Mouse (Mus musculus): ENCODE measurements around the gene Slc7a7. TPM values are rescaled to one million over a fixed set of nuclear protein-coding genes. Genes with fewer than 3 reads are reported as not detected.

Gene Slc7a7
- total and polyA plus RNA-seq, 3 experiments: 20.1 to 65.6 TPM; not detected in 1

DNA sequence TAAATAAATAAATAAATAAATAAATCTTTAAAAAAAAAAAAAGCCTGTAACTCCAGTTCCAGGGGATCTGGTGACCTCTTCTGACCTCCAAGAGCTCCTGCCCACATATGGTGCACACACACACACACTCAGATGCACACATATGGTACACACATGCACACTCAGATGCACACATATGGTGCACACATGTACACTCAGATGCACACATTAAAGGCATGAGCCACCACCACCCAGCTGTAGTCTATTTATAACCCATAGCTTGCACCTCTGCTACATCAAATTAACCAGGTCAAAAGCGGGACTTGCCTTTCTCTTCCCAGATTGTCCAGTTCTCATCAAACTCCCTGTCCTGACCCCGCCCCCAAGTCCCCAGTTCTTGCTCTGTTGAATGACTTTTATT, 3.4 kb upstream of the Slc7a7 start:
- TF ChIP-seq ZMIZ1 (IDR thresholded peaks at IDR 0.05; ENCODE audit: low read depth, low read length) (no peak), MAFK (IDR thresholded peaks at IDR 0.05; ENCODE audit: borderline replicate concordance, low read depth, low read length) (no peak), HCFC1 (IDR thresholded peaks at IDR 0.05; ENCODE audit: low read depth, low read length) (no peak), CHD2 (IDR thresholded peaks at IDR 0.05; ENCODE audit: low read length) (no peak), ZNF384 (IDR thresholded peaks at IDR 0.05; ENCODE audit: low read depth, low read length) (no peak), POLR2AphosphoS5 (IDR thresholded peaks at IDR 0.05; ENCODE audit: borderline replicate concordance, low read depth, low read length) (no peak), NELFE (IDR thresholded peaks at IDR 0.05; ENCODE audit: low read depth, low read length) (no peak), TCF12 (IDR thresholded peaks at IDR 0.05; ENCODE audit: low read depth, low read length) (no peak), ELF1 (IDR thresholded peaks at IDR 0.05; ENCODE audit: low read depth, low read length) (no peak), MYB (IDR thresholded peaks at IDR 0.05; ENCODE audit: low read depth, low read length) (no peak), SIN3A (IDR thresholded peaks at IDR 0.05; ENCODE audit: low read length) (no peak), JUND (IDR thresholded peaks at IDR 0.05; ENCODE audit: low read depth, low read length) (no peak), POLR2A (IDR thresholded peaks at IDR 0.05; ENCODE audit: control insufficient read depth in 1 of 2, insufficient read depth in 1 of 2, low read depth in 1 of 2, low read length in 2 of 2, poor library complexity in 1 of 2) (no peak), ZKSCAN1 (IDR thresholded peaks at IDR 0.05; ENCODE audit: low read depth, low read length) (no peak), RAD21 (IDR thresholded peaks at IDR 0.05; ENCODE audit: low read depth, low read length) (no peak), RCOR1 (IDR thresholded peaks at IDR 0.05; ENCODE audit: low read depth, low read length) (no peak), CHD1 (IDR thresholded peaks at IDR 0.05; ENCODE audit: low read depth, low read length) (no peak), EP300 (IDR thresholded peaks at IDR 0.05; ENCODE audit: low read depth in 1 of 2, low read length in 2 of 2) (no peak), CTCF (IDR thresholded peaks at IDR 0.05 in 2 of 3, conservative IDR thresholded peaks at IDR 0.05 in 1 of 3; ENCODE audit: control insufficient read depth in 1 of 3, insufficient read depth in 1 of 3, low read depth in 2 of 3, low read length in 3 of 3, poor library complexity in 1 of 3, severe bottlenecking in 1 of 3) (no peak), KAT2A (conservative IDR thresholded peaks at IDR 0.05; ENCODE audit: low read depth, low read length) (no peak)
- H3K27me3 ChIP-seq (ENCODE audit: control insufficient read depth in 1 of 2, insufficient read depth in 2 of 2, low read length in 2 of 2): no peaks in the 10 kb centered on the region

DNA sequence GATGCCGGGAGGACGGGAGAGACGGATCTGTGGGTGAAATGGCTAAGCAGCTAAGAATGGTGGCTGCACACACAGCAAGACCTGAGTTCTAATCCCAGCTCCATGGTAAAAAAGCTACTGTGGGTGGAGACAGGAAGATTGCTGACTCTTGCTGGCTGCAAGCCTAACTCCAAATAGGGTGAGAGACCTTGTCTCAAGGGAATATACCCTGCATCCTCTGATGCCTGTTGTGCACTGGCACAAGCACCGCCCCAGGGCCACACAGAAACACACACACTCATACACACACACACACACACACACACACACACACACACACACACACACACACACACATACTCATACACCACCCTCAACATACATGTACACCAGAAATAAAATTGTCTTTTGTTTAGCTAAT, 750 bp downstream of the Slc7a7 start:
- Histone ChIP-seq H3K27me3 (ENCODE audit: control insufficient read depth in 1 of 2, insufficient read depth in 2 of 2, low read length in 2 of 2) (no peaks in the 10 kb centered on the region), H3K36me3 (ENCODE audit: control insufficient read depth in 1 of 2, insufficient read depth in 2 of 2, low read length in 2 of 2) (peaks cover 0 to 13% of the 10 kb centered on the region in 2 experiments; a peak in 2 of 4 replicates), H3K9me3 (replicated peaks; ENCODE audit: insufficient read depth, low read length) (no peaks in the 10 kb centered on the region), H3K4me1 (ENCODE audit: control insufficient read depth in 1 of 2, insufficient read depth in 2 of 2, low read length in 2 of 2) (peaks cover 3 to 18% of the 10 kb centered on the region in 2 experiments), H3K4me3 (ENCODE audit: control insufficient read depth in 1 of 2, insufficient read depth in 1 of 2, low read depth in 2 of 2, low read length in 2 of 2) (peak overlapping the region; percentile 64 to 75), H3K9ac (ENCODE audit: control insufficient read depth, low read depth, low read length, poor library complexity, severe bottlenecking) (peak overlapping the region; percentile 86), H3K79me2 (ENCODE audit: control insufficient read depth, insufficient read depth, low read length, poor library complexity) (peaks cover 12% of the 10 kb centered on the region), H3K27ac (ENCODE audit: control insufficient read depth, low read depth, low read length) (peak overlapping the region; percentile 89)
- TF ChIP-seq TBP (IDR thresholded peaks at IDR 0.05; ENCODE audit: low read depth, low read length) (0 out of 2 replicates have a peak, but pooled peaks have one; percentile 23), MXI1 (IDR thresholded peaks at IDR 0.05; ENCODE audit: low read depth, low read length) (no peak)
- peak; percentile 77 for DNase-seq (ENCODE audit: low read depth, low spot score)

More for the DNA sequence above, 3.4 kb upstream of the Slc7a7 start:
- Histone ChIP-seq H3K9ac (ENCODE audit: control insufficient read depth, low read depth, low read length, poor library complexity, severe bottlenecking) (no peak overlapping the region), H3K4me1 (ENCODE audit: control insufficient read depth in 1 of 2, insufficient read depth in 2 of 2, low read length in 2 of 2) (peaks cover 8 to 27% of the 10 kb centered on the region in 2 experiments), H3K9me3 (replicated peaks; ENCODE audit: insufficient read depth, low read length) (no peaks in the 10 kb centered on the region), H3K27ac (ENCODE audit: control insufficient read depth, low read depth, low read length) (no peak overlapping the region), H3K4me3 (ENCODE audit: control insufficient read depth in 1 of 2, insufficient read depth in 1 of 2, low read depth in 2 of 2, low read length in 2 of 2) (no peak overlapping the region), H3K79me2 (ENCODE audit: control insufficient read depth, insufficient read depth, low read length, poor library complexity) (peaks cover 13% of the 10 kb centered on the region), H3K36me3 (ENCODE audit: control insufficient read depth in 1 of 2, insufficient read depth in 2 of 2, low read length in 2 of 2) (peaks cover 0 to 26% of the 10 kb centered on the region in 2 experiments; a peak in 2 of 4 replicates)
- DNase-seq (ENCODE audit: low read depth, low spot score): peak; percentile 15
